Mouse (Mus musculus) inflammation-experienced regulatory T-cells, adult 6 months (primary cell): ENCODE results near the gene Nat10. TPM values are rescaled to one million over a fixed set of nuclear protein-coding genes. Genes with fewer than 3 reads are reported as not detected.

Experiments used
- ATAC-seq: one replicate; pipeline ENCODE4 v1.8.0; 2017
- polyA plus RNA-seq, 3 experiments: library from polyadenylated mRNA; unstranded; fragments of 100-300 nt; shearing (Covaris generic); gene quantifications; one replicate each; pipeline ENCODE4 v1.2.1; 2017

Nat10 gene
- polyA plus RNA-seq, 3 experiments from 2014 or later = 27.3 to 32.2 (median 29.9) TPM

DNA sequence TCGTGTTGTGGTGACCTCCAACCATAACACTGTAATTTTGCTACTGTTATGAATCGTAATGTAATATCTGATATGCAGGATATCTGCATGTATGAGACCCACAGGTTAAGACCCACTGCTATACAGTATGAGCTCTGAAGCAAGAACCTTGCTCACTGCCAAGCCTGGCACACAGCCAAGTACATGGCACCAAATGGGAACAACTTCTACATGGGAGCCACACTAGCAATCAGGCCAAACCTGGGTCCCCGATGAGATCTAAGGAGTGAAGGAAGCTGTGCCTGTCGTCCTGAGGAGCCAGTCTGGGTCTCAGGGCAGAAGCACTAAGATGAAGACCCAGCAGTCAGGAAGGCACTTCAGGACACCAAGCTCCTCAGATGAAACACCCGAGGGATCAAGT is 15.6 kb downstream of the Nat10 start:
- no peak for ATAC-seq

DNA sequence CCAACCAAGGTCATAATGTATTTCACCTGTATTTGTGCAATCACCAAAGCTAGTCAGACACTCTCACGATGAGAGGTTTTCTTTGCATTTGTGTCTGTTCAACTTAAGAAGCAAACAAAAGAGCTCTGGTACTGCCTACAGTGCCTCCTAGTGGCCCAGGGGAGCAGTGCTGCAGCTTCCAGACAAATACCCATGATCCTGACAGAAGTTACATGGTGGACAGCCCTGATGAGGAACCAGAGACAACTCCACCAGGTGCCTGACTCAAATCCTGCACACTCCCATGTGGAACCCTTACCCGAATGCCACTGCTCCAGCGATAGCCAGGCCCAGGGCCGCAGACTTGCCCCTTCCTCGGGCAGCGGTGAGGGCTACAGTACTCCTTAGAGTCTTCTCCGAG is 17.1 kb downstream of the Nat10 start:
- ATAC-seq = peak; percentile 86

DNA sequence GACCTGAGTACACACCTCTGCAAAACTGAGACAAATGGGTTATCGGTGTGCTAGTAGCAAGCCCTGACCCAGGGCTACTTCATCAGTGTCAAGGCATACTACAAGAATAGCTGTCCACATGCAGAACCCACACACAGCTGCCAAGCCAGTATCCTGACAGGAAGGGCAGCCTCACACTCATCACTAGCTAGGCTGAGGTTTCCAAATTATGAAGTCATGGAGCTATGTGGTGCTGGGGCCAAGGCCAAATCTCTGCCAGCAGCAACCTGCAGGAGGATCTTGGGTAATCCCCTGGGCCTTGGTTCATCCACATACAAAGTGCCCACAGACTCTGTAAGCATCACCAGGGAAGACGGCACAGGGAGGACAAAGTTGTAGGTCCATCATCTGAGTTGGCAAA is 17.5 kb downstream of the Nat10 start:
- ATAC-seq = peak; percentile 25

DNA sequence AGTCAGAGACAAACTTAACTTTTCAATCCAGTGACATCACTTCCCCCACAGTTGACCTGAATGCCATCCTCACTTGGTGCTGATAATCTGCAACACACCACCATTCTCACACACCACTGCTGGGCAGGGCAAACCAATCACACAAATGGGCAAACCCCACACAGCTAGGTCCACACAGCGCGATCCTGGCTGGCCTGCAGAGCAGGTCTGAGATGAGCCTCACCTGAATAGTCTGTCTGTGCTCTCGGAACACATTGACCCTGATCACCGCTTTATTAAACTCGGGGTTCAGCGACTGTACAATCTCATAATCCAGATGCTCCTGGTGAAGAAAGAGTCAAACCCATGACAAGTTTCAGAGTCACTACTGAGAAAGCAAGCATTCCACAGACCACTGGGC is 18.2 kb downstream of the Nat10 start:
- no peak for ATAC-seq

DNA sequence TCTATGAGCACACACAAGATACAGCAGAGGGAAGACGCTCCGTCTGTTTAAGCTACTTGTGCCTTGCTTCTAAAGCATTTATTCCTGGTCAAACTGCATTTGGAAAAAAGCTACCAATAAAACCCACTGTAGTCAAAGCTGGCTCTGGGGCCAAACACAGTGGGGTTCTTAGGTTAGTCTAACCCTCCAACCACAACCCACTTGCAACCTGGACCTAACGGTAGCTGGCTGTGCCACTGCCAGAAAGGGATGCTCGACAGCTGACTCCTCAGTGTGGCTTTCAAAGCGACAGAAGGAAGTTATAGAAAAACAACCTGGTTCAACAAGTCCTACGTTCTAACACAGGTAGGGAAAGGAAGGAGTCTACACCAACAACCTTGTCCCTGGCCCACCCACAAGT is 29.6 kb downstream of the Nat10 start:
- ATAC-seq = no peak

DNA sequence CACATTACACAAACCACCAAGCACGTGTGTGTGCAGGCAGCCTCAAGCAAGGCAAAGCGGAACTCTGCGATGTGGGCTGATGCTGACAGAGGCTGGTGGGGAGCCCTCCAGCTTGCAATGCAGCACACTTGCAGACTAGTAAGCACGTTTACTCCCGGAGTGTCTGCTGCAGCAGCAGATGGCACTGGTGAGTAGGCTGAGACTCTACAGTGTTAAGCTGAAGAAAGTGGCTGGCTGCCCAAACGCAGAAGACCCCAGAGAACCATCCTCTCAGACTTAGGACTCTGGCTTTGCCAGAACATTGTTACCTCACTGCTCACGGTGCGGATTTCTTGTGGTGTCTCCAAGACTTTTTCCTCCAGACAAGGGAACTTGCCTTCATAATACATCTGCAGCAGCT is 30.1 kb downstream of the Nat10 start:
- no peak for ATAC-seq

DNA sequence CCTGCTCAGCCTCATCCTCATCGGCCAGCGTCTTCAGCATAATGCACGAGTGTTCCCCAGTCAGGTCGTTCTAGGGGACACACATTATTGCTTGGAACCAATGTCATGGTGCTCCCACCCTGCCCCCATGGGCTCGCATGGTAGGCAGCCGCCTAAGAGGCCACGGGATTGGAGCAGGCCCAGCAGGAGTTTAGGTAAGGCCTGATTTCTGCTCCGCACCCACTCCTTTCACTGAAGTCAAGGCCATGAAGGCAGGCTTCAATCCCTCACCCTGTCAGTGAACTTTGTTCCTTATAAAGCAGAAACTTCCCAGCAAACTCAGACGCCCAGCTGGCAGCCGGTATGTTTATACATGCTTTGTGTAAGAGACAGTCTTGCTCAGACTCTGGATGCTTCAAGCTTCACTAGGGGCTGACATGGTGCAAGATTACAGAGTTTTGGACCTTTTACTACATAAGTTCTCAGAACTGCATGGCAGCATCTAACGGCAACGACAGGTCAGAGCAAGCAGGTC is 33.0 kb downstream of the Nat10 start:
- ATAC-seq = no peak

DNA sequence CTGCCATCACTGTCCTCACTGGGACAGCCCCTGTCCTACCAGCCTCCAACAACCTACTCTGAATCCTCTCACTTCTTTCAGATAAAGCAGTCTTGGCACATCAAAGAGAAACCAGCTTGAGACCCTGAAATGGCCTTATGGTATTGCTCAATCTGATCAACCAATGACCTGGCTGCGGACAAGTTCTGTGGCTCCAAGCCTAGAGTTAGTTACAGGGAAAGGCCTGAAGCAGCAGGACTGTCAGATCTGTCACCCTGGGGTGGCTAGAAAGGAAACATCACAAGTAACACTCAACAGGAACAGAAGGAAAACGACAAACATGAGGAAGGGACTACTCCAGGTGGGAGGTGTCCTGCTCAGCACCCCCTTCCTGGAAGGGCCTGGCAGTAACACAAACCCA is 36.5 kb downstream of the Nat10 start:
- ATAC-seq = no peak

DNA sequence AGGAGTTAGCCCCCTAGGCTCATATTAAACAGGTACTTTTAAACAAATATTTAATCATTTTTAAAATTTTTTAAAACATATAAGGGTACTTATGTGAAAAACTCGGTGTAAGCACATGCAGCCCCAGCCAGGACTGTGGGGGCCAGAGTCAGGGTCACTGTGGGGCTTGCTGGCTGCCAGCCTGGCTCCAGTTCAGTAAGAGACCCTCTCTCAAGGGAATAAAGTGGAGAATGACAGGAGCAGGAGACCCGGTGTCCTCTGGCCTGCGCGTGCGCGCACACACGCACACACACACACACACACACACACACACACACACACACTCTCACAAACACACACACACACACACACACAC is 41.8 kb downstream of the Nat10 start:
- no peak for ATAC-seq

DNA sequence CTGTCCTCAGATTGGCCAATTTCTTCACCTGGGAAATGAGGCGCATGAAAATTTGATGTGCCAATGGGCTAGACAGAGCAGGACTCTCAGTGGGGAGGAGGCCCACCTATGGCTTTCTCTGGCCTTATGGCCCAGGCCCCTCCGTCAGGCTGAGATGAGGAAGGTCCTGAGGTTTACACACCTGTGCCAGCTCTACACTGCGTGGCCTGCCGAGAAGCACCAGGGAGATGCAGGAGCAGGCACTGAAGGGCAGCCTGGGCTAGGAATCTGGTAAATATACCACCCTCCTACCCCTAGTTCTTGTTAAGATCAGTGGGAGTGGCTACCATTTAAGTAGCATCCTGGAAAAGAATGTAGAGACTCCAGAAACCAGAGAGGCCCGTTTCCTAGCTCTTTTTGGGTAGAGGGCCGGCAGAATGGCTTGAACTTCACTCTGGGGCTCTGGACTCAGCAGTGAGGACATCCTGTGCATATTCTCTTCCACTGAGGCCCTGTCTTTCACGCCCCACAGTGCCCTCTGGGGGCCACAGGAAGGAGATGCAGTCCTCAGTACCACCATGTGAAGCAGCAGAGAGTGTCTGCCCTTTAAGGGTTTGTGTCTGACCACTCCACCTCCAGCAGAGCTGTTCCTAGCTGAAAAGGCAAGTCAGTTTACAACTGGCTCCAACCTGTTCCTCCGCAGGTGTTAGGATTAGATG is 42.3 kb downstream of the Nat10 start:
- peak; percentile 88 for ATAC-seq

DNA sequence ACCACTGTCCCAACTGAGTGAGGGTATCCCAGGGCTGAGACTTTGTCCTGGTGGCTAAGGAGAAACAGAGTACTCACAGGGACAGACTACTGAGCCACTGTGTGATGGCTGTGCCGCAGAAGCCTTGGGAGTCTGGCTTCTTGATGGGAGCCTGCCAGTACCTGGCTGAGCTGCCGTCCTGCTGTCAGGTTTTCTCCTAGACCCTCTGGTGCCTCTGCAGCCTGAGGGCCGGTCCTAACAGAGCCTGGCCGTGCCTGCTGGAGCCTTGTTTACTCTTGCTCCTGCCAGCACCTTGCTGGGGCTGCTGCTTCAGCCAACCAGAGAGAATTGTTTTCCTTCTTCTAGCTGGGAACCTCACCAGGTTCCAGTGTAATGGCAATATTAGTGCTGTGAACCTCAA is 46.7 kb downstream of the Nat10 start:
- no peak for ATAC-seq

DNA sequence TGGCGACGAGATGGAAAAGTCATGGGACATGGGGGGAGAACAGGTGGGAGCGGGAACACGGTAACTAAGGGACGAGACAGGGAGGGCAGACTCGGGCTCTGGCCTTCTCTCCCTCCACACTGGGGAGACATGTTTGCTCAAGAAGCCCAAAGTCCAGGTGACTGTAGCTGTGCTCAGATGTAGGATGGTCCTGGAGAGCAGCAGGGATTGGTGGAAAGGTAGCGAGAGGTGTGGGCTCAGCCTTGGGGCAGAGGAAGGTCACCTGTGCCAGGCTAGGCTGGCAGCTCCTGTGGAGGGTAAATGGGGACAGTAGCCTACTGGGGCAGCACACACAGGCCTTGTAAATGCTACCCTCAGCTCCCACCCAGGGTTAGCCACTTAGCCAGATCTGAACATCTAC is 47.2 kb downstream of the Nat10 start:
- no peak for ATAC-seq

DNA sequence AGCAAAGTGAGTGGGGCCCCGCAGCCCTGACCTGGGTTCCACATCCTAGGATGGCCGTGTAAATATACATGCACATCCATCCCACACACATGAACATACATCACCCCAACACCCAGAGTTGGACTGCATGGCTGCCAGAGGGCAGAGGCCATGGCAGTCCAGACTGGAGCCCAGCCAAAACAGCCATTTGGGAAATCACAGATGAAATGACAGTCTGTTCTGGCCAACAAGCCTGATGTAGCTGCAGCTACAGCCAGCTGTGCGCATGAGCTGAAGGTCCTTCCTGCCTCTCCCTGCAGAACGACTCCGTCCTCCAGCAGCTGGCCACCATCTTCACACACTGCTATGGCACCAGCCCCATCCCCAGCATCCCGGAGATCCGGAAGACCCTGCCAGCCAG is 50.2 kb downstream of the Nat10 start:
- no peak for ATAC-seq

DNA sequence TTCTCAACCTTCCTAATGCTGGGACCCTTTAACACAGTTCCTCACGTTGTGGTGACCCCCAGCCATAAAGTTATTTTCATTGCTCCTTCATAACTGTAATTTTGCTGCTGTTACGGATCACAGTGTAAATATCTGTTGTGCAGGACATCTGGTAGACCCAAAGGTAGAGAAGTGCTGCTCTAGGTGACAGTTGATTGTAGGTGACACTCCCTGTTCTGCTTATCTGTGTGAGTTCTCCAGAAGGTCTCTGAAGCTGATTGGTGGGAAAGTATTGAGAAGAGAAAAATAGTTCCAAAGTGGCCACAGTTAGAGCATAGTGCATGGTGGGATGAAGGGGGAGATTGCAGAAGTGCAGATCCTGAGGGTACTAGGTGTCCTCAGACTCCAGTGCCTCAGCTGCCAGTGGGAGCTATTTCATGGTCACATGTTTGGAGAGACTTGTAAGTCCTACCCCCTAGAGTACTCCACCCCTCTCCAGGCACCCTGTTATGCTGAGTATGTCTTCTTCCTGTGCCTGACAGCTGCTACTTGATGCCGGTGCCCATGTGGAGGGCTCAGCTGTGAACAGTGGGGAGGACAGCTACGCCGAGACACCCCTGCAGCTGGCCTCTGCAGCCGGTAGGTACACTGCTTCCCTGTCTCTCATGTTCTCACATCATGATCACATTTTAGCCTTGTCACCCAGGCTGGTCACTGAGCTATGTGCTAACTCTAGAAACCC is 53.9 kb downstream of the Nat10 start:
- ATAC-seq = no peak

DNA sequence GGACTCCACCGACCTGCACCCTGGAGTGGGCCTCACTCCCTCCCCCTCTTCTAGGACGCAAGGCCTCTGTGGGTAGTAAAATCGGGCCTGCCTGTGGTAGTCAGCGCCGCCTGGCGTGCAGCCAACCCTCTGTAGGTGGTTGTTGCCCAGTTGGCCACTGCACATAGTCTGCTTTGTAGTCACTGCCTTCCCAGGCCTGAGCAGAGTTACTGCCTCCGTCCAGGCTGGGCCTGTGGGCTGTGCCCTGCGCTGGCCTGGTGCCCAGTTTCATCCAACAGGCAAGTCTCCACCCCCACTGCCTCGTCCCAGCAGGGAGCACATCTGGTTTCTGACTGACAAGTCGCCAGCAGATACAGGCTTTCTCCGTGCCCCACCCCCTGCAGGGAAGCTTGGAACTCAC is 54.8 kb downstream of the Nat10 start:
- ATAC-seq = no peak

DNA sequence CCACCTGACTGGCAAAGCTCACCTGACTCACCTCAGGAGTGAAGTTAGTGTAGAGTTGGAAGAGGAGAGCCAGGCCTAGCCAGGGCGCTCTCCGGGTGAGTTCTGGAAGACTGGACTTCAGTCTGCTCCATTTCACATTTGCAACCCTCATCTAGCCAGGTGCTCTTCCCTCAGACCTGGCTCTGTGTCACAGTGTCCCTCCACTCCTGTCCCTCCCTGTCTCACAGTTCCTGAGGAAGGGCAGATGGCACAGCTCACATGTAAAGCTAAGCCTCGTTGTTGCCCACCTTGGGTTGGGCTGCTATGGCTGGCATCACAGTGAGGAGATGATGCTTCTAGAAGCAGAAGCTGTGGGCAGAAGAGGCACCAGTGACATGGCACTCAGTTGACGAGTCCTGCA is 55.2 kb downstream of the Nat10 start:
- no peak for ATAC-seq

DNA sequence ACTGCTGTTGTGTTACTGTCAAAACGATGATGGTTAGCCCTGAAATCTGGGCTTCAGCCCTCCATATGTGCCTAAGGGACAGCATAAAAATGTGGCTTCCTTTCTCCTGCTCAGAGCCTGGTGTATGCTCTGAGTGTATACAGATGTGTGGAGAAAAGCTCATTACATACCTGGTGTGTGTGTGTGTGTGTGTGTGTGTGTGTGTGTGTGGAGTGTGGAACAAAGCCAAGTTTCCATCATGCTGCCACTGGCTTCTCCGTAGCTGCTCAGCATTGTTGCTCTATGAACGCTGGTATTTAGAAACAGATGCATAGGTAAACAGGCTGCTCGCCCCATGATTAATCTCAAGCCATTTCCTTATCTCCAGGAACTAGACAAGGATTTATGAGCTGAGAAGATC is 57.2 kb downstream of the Nat10 start:
- ATAC-seq = peak; percentile 6

DNA sequence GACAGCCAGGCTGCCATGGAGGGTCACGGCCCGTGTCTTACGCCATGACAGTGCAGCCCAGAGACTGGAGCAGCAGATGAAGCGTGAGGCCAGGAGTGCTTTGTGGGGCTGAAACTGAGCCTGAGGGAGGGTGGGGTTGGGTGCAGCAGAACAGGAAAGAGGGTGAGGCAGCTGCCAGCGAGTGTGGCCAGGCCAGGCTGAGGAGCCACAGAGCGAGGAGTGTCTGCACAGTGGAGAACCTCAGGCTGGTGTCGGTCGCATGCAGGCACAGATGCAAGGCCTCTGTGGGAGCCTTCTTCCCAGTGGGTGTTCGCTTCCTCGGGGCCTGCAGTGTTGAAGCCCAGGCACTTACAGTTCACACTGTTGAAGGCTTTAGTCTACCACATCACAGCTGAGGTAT is 57.7 kb downstream of the Nat10 start:
- peak; percentile 61 for ATAC-seq

DNA sequence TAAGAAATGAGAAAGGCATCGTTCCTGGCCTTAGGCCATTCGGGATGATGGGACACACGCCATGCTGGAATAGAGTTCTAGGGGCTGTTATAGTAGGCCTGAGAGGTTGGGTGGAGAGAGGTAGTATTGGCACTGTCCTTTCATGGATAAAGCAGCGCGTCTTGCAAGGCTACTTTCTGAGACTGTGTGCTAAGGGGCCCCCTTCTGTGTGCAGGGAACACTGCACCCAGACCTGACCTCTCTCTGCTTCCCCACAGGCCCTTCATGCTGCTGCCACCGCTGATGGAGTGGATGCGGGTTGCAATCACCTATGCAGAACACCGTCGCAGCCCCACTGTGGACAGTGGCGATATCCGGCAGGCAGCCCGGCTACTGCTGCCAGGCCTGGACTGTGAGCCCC is 60.6 kb downstream of the Nat10 start:
- no peak for ATAC-seq

DNA sequence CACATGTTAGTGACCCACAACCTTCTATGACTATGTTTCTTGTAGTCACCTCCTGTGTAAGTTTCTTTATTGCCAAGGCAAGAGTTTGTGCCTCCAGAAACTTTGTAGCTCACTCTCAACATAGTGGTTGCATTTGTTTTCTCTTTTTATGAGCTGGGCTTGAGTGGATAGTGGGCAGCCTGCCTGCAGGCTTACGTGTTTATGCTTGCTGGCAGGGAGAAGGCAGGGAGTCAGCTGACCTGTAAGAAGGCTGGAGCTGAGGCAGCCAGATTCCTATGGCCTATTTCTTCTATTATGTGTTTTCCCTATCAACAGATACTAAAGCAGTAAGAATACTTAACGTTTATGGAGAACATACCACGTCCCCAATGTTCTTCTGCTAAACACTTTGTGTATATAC is 64.9 kb downstream of the Nat10 start:
- ATAC-seq = no peak

DNA sequence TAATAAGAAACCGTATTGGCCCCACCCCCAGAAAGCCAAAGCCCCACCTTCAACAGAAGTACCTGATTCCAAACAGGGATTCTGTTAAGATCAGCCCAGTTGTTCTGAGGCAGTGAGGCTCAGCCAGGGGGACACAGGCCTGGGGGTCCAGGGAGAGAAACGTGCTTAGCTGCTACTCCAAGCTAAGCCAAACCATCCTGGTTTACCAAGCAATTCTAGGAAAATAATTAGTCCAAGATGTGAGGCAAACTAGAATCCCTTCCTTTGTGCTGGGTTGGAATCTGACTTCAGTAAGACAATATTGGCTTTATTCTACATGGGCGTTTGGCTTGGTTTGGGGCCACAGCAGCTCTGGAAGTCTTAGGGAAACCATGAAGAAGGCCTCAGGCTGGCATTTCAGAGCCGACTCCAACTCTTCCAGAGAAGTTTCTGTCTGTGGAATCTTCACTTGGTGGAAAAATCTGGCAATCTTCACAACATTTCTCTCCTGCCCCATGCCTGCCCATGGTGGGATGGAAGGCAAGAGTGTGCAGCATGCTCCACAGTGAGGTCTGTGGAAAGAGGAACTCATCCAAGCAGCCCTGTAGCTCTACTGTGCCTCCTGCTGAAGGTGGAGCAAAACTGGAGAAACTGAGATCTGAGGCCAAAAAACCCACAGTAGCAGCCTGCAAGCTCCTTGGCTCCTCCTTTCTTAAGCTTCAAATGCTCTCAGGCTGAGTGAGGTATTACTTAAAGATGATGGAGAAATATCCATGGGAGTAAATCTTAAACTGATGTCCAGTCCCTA is 66.1 kb downstream of the Nat10 start:
- ATAC-seq = no peak

DNA sequence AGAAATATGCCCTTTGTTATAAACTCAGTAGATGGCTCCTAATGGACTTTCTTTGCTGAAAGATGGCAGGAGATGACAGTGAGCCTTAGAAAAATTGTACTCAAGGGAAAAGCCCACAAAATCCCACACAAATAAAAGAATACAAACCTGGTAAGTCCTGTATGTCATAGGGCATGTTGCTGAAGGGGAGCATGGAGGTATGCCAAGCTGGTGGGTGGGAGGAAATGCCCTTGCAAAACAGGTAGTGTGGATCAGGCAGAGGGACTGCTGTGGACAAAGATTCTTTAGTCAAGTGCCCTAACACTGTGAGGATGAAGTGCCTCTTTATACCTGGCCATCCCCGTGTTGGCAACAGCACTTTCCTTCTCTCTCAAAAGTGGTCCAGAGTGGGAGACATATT is 68.3 kb downstream of the Nat10 start:
- no peak for ATAC-seq

DNA sequence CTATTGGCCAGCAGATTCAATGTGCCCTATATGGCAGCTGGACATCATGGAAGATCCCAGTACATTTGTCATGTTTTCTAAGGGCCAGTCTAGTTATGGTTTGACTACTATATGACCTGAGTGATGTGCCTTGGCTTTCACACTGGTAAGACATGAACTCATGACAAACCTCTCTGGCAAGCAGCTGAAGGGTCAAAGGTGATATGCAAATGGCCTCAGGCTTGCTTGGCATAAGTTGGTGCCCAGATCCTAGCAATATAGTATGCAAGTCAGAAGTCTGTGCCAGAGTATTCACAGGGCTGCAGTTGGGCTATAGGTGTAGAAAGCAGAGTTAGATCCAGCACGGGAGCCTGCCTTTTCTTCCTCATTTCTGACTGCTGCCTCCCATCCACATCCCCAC is 69.8 kb downstream of the Nat10 start:
- no peak for ATAC-seq

DNA sequence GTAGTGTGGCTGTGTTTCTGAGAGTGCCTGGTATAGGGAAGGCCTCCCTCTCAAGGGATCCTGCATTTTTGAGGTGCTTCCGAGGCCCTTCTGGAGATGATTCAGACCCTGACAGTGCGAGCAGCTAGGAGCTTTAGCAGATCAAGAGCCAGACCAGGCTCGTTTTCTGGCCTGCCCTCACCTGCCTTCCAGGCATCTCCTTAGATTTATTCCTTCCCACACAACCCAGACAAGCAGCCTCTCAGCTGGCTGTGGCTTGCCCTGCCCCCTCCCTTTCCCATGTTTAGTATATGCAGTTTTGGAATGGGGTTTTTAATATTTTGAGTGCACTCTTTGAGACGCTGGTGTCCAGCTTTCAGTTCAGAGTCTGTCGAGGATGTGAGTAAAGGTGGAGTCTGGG is 70.2 kb downstream of the Nat10 start:
- ATAC-seq = no peak
